Mouse (Mus musculus) kidney, postnatal 0 days (tissue): ENCODE results near the gene Sh3bp4. TPM values are rescaled to one million over a fixed set of nuclear protein-coding genes. Genes with fewer than 3 reads are reported as not detected.

Experiments used
- ATAC-seq: fragments of 200-750 bp; cut with Nextera tagmentation; replicated peaks from 2 replicates; pipeline ENCODE4 v1.8.0; 2017; ENCODE audit warnings: low read depth, moderate number of reproducible peaks, moderate TSS enrichment, moderate library complexity; ENCODE audit not compliant: low FRiP score
- DNase-seq: peaks from one replicate; pipeline ENCODE4 v3.0.0-alpha.2; 2016; ENCODE audit warnings: low spot score
- H3K27ac ChIP-seq: fragments of 300-500 bp; sonication (generic); 2 replicates; pipeline ENCODE4 v1.5.1; 2014; ENCODE audit warnings: mild to moderate bottlenecking
- H3K27me3 ChIP-seq: fragments of 300-500 bp; sonication (generic); 2 replicates; pipeline ENCODE4 v1.6.1; 2014; ENCODE audit warnings: low read length, mixed read lengths; ENCODE audit not compliant: insufficient read depth
- H3K36me3 ChIP-seq: fragments of 300-500 bp; sonication (generic); 2 replicates; pipeline ENCODE4 v1.6.1; 2014; ENCODE audit warnings: low read length, mixed read lengths; ENCODE audit not compliant: insufficient read depth
- H3K4me1 ChIP-seq: fragments of 300-500 bp; sonication (generic); replicated peaks from 2 replicates; pipeline ENCODE4 v1.6.1; 2014; ENCODE audit warnings: antibody characterized with exemption, low read length, mixed read lengths; ENCODE audit not compliant: insufficient read depth
- H3K4me2 ChIP-seq: fragments of 300-500 bp; sonication (generic); 2 replicates; pipeline ENCODE4 v1.6.1; 2014; ENCODE audit warnings: mild to moderate bottlenecking, low read length, moderate library complexity, mixed read lengths
- H3K4me3 ChIP-seq: fragments of 300-500 bp; sonication (generic); replicated peaks from 2 replicates; pipeline ENCODE4 v1.5.1; 2014; ENCODE audit warnings: low read depth, low read length
- H3K9ac ChIP-seq: fragments of 300-500 bp; sonication (generic); 2 replicates; pipeline ENCODE4 v1.6.1; 2014; ENCODE audit warnings: low read depth, low read length
- H3K9me3 ChIP-seq: fragments of 300-500 bp; sonication (generic); replicated peaks from 2 replicates; pipeline ENCODE4 v1.6.1; 2016; ENCODE audit warnings: low read length, inconsistent platforms, mixed read lengths
- CTCF ChIP-seq: IDR thresholded peaks from 2 replicates; pipeline ENCODE4 v1.5.1; 2016; ENCODE audit warnings: antibody characterized with exemption, low read depth, mild to moderate bottlenecking, moderate library complexity
- WGBS: fragments of 180-500 bp; shearing (Covaris S2); extraction: QIAGEN DNeasy Blood & Tissue Kit; methylation state at CpG from one replicate; pipeline ENCODE4 v1.1.7; 2014; 5-methylcytosine and 5-hydroxymethylcytosine counted together
- polyA plus RNA-seq: library from polyadenylated mRNA; unstranded; fragments of >200 nt; fragmentation: Nextera tagmentation; extraction: Ambion mirVana; gene quantifications from 2 replicates; pipeline ENCODE4 v1.2.1, GENCODE M21; 2015

Sh3bp4 gene
- 22.7 and 24.9 TPM in 2 replicates for polyA plus RNA-seq

GRCm38 (mm10) chr1:89070103-89070700 is at the start of gene Sh3bp4:
Sh3bp4 (plus strand) TSS chr1:89070415.
- peak within 1 kb of the TSS; percentile 85 for H3K4me2 ChIP-seq
- WGBS: under 1% methylated on average over 60 of the region's 63 CpGs
- peaks cover 18% of the 10 kb centered on the region; the same call in 1 of the 2 replicates for H3K4me1 ChIP-seq
- no peaks in the 10 kb centered on the region for H3K27me3 ChIP-seq
- peak within 1 kb of the TSS; percentile 96 for H3K4me3 ChIP-seq
- peak; percentile 23 for TF ChIP-seq CTCF
- H3K36me3 ChIP-seq: no peaks in the 10 kb centered on the region
- DNase-seq (peak; percentile 100), ATAC-seq (peak; percentile 96)
- H3K9me3 ChIP-seq: no peaks in the 10 kb centered on the region
- H3K27ac ChIP-seq: peak within 1 kb of the TSS; percentile 90
- H3K9ac ChIP-seq: peak within 1 kb of the TSS; percentile 87

GRCm38 (mm10) chr1:89022997-89023396 is 47.2 kb upstream of the Sh3bp4 start:
- Histone ChIP-seq H3K9ac (no peak overlapping the region), H3K4me3 (no peak overlapping the region), H3K4me1 (peaks cover 10% of the 10 kb centered on the region; the same call in 1 of the 2 replicates), H3K27ac (no peak overlapping the region), H3K36me3 (no peaks in the 10 kb centered on the region), H3K27me3 (no peaks in the 10 kb centered on the region), H3K9me3 (no peaks in the 10 kb centered on the region), H3K4me2 (no peak overlapping the region)
- DNase-seq (no peak), ATAC-seq (no peak)
- no peak for TF ChIP-seq CTCF
- WGBS: 80% methylated on average over 7 of the region's 7 CpGs

GRCm38 (mm10) chr1:89024696-89025612 is 45.3 kb upstream of the Sh3bp4 start:
- Histone ChIP-seq H3K9ac (no peak overlapping the region), H3K36me3 (no peaks in the 10 kb centered on the region), H3K27ac (peak overlapping the region; percentile 86), H3K4me1 (peaks cover 10% of the 10 kb centered on the region; the same call in 1 of the 2 replicates), H3K27me3 (no peaks in the 10 kb centered on the region), H3K9me3 (no peaks in the 10 kb centered on the region), H3K4me2 (no peak overlapping the region), H3K4me3 (no peak overlapping the region)
- DNase-seq: peak; percentile 76
- no peak for TF ChIP-seq CTCF
- 27% methylated on average over 9 of the region's 9 CpGs for WGBS
- ATAC-seq: no peak

- peaks cover 10% of the 10 kb centered on the region; the same call in 1 of the 2 replicates for H3K4me1 ChIP-seq
- H3K27ac ChIP-seq: peak overlapping the region; percentile 86
- TF ChIP-seq CTCF: no peak
- 71% methylated on average over 1 of the region's 1 CpGs for WGBS
- H3K9me3 ChIP-seq: no peaks in the 10 kb centered on the region
- no peak overlapping the region for H3K4me2 ChIP-seq
- H3K9ac ChIP-seq: no peak overlapping the region
- H3K4me3 ChIP-seq: no peak overlapping the region
- no peaks in the 10 kb centered on the region for H3K27me3 ChIP-seq
- no peaks in the 10 kb centered on the region for H3K36me3 ChIP-seq
- peak; percentile 46 for DNase-seq
- peak; percentile 88 for ATAC-seq
Observed at GRCm38 (mm10) chr1:89026040-89026439, 44.2 kb upstream of the Sh3bp4 start.

GRCm38 (mm10) chr1:89029136-89029927 is 40.9 kb upstream of the Sh3bp4 start:
- Histone ChIP-seq H3K36me3 (no peaks in the 10 kb centered on the region), H3K9me3 (no peaks in the 10 kb centered on the region), H3K4me3 (no peak overlapping the region), H3K9ac (no peak overlapping the region), H3K4me1 (peaks cover 13% of the 10 kb centered on the region; the same call in 1 of the 2 replicates), H3K4me2 (no peak overlapping the region), H3K27ac (no peak overlapping the region), H3K27me3 (no peaks in the 10 kb centered on the region)
- no peak for ATAC-seq
- 62% methylated on average over 11 of the region's 11 CpGs for WGBS
- peak; percentile 35 for DNase-seq
- no peak for TF ChIP-seq CTCF

- Histone ChIP-seq H3K4me3 (no peak overlapping the region), H3K27me3 (no peaks in the 10 kb centered on the region), H3K9me3 (no peaks in the 10 kb centered on the region), H3K9ac (no peak overlapping the region), H3K4me2 (no peak overlapping the region), H3K27ac (peak overlapping the region; percentile 37; the same call in 1 of the 2 replicates), H3K36me3 (no peaks in the 10 kb centered on the region), H3K4me1 (peaks cover 4% of the 10 kb centered on the region; the same call in 1 of the 2 replicates)
- no peak for TF ChIP-seq CTCF
- no peak for ATAC-seq
- no peak for DNase-seq
- WGBS: 50% methylated on average over 8 of the region's 8 CpGs
Observed at GRCm38 (mm10) chr1:89033661-89034060, 36.6 kb upstream of the Sh3bp4 start.
